Mouse (Mus musculus) C2C12 (cell line): ENCODE data around the gene Prkag3. TPM values are rescaled to one million over a fixed set of nuclear protein-coding genes. Genes with fewer than 3 reads are reported as not detected.

Experiments used
- H3K27me3 ChIP-seq: one replicate; pipeline ENCODE4 v1.6.1; 2011; ENCODE audit not compliant: control insufficient read depth, insufficient read depth, insufficient read length
- H3K36me3 ChIP-seq: one replicate; pipeline ENCODE4 v1.6.1; 2011; ENCODE audit not compliant: control insufficient read depth, insufficient read depth
- H3K4me3 ChIP-seq: one replicate; pipeline ENCODE4 v1.5.1; 2011; ENCODE audit warnings: mild to moderate bottlenecking, control low read depth; ENCODE audit not compliant: poor library complexity, insufficient read depth, severe bottlenecking
- H3K79me2 ChIP-seq: one replicate; pipeline ENCODE4 v1.6.1; 2011; ENCODE audit not compliant: control insufficient read depth, insufficient read depth
- H3K79me3 ChIP-seq: one replicate; pipeline ENCODE4 v1.6.1; 2011; ENCODE audit warnings: low read depth, control low read depth
- H3ac ChIP-seq: one replicate; pipeline ENCODE3; 2011; ENCODE audit warnings: low read depth; ENCODE audit not compliant: control insufficient read depth, insufficient read length
- CEBPB ChIP-seq: IDR thresholded peaks from one replicate; pipeline ENCODE4 v1.6.1; 2011; ENCODE audit warnings: low read depth, mild to moderate bottlenecking, control low read depth, moderate library complexity
- CTCF ChIP-seq: IDR thresholded peaks from one replicate; pipeline ENCODE4 v1.5.1; 2011; ENCODE audit not compliant: control insufficient read depth, insufficient read depth, insufficient read length
- FOSL1 ChIP-seq: IDR thresholded peaks from one replicate; pipeline ENCODE4 v1.8.0; 2011; ENCODE audit warnings: mild to moderate bottlenecking, low read length; ENCODE audit not compliant: poor library complexity, insufficient read depth, severe bottlenecking
- MAX ChIP-seq: IDR thresholded peaks from one replicate; pipeline ENCODE4 v1.6.1; 2011; ENCODE audit warnings: mild to moderate bottlenecking, control low read depth
- MYOD1 ChIP-seq: IDR thresholded peaks from one replicate; pipeline ENCODE4 v1.6.1; 2011; ENCODE audit warnings: low read depth; ENCODE audit not compliant: control insufficient read depth, insufficient read length
- MYOG ChIP-seq: IDR thresholded peaks from one replicate; pipeline ENCODE4 v1.6.1; 2011; ENCODE audit not compliant: control insufficient read depth, insufficient read length; ENCODE audit errors: extremely low read depth
- USF1 ChIP-seq: IDR thresholded peaks from one replicate; pipeline ENCODE4 v1.6.1; 2011; ENCODE audit warnings: low read depth, mild to moderate bottlenecking, control low read depth, moderate library complexity
- polyA plus RNA-seq: library from polyadenylated mRNA; unstranded; fragments of >200 nt; fragmentation: generic; extraction: Trizol; gene quantifications from one replicate; pipeline ENCODE4 v1.2.1, GENCODE M21; 2012; ENCODE audit warnings: missing spikeins

The Prkag3 gene
- polyA plus RNA-seq, 1 experiment: 0.66 TPM

- no peaks in the 10 kb centered on the region for H3K79me2 ChIP-seq
- no peak for TF ChIP-seq MYOD1
- TF ChIP-seq MYOG: no peak
- no peak for TF ChIP-seq MAX
- no peak for TF ChIP-seq CEBPB
- TF ChIP-seq USF1: no peak
- TF ChIP-seq CTCF: no peak
- TF ChIP-seq FOSL1: no peak
- H3K4me3 ChIP-seq: no peak overlapping the region
- H3K79me3 ChIP-seq: peaks cover 1% of the 10 kb centered on the region
- H3K36me3 ChIP-seq: no peaks in the 10 kb centered on the region
- no peaks in the 10 kb centered on the region for H3K27me3 ChIP-seq
- H3ac ChIP-seq: no peak overlapping the region
These were observed 41.1 kb upstream of the Prkag3 start for GRCm38 (mm10) chr1:74790095-74790494.

GRCm38 (mm10) chr1:74788603-74789176 lies 39.7 kb upstream of the Prkag3 start:
- Histone ChIP-seq H3K27me3 (no peaks in the 10 kb centered on the region), H3K79me2 (no peaks in the 10 kb centered on the region), H3K79me3 (peaks cover 1% of the 10 kb centered on the region), H3K4me3 (no peak overlapping the region), H3ac (no peak overlapping the region), H3K36me3 (no peaks in the 10 kb centered on the region)
- TF ChIP-seq FOSL1: no peak
- TF ChIP-seq USF1: no peak
- no peak for TF ChIP-seq MYOD1

GRCm38 (mm10) chr1:74787846-74788245 lies 38.8 kb upstream of the Prkag3 start:
- no peak overlapping the region for H3K4me3 ChIP-seq
- H3K27me3 ChIP-seq: peaks cover 2% of the 10 kb centered on the region
- H3K36me3 ChIP-seq: no peaks in the 10 kb centered on the region
- H3K79me2 ChIP-seq: no peaks in the 10 kb centered on the region
- H3ac ChIP-seq: no peak overlapping the region
- no peaks in the 10 kb centered on the region for H3K79me3 ChIP-seq
- TF ChIP-seq MYOD1 (no peak), CTCF (peak; percentile 38)

GRCm38 (mm10) chr1:74784041-74784759 lies 35.2 kb upstream of the Prkag3 start:
- TF ChIP-seq FOSL1 (no peak), CTCF (peak; percentile 47)
- no peaks in the 10 kb centered on the region for H3K79me2 ChIP-seq
- no peak overlapping the region for H3ac ChIP-seq
- H3K27me3 ChIP-seq: peaks cover 6% of the 10 kb centered on the region
- H3K4me3 ChIP-seq: no peak overlapping the region
- no peaks in the 10 kb centered on the region for H3K36me3 ChIP-seq
- no peaks in the 10 kb centered on the region for H3K79me3 ChIP-seq

- no peaks in the 10 kb centered on the region for H3K36me3 ChIP-seq
- no peak overlapping the region for H3K4me3 ChIP-seq
- H3K27me3 ChIP-seq: peaks cover 6% of the 10 kb centered on the region
- TF ChIP-seq MYOG (no peak), FOSL1 (no peak)
- no peak overlapping the region for H3ac ChIP-seq
- no peaks in the 10 kb centered on the region for H3K79me2 ChIP-seq
- H3K79me3 ChIP-seq: no peaks in the 10 kb centered on the region
These were observed 34.5 kb upstream of the Prkag3 start for GRCm38 (mm10) chr1:74783554-74783953.

- Histone ChIP-seq H3ac (no peak overlapping the region), H3K36me3 (no peaks in the 10 kb centered on the region), H3K4me3 (no peak overlapping the region), H3K79me2 (no peaks in the 10 kb centered on the region), H3K27me3 (peaks cover 6% of the 10 kb centered on the region), H3K79me3 (no peaks in the 10 kb centered on the region)
- TF ChIP-seq MAX: no peak
- TF ChIP-seq CTCF: no peak
- TF ChIP-seq USF1: no peak
- no peak for TF ChIP-seq FOSL1
- TF ChIP-seq MYOG: no peak
- TF ChIP-seq CEBPB: no peak
- no peak for TF ChIP-seq MYOD1
These were observed 33.0 kb upstream of the Prkag3 start for GRCm38 (mm10) chr1:74782045-74782444.

- TF ChIP-seq USF1 (no peak), CEBPB (no peak), CTCF (no peak), MAX (no peak), MYOG (no peak), MYOD1 (no peak), FOSL1 (no peak)
- Histone ChIP-seq H3K36me3 (no peaks in the 10 kb centered on the region), H3K79me2 (no peaks in the 10 kb centered on the region), H3K27me3 (peaks cover 6% of the 10 kb centered on the region), H3ac (no peak overlapping the region), H3K79me3 (no peaks in the 10 kb centered on the region), H3K4me3 (no peak overlapping the region)
These were observed 30.0 kb upstream of the Prkag3 start for GRCm38 (mm10) chr1:74778934-74779486.
